Mouse (Mus musculus) yolk sac, embryonic 10.5 days (tissue): ENCODE data around the gene Pcdh11x.
"Not testable (repeated sequence)": the region's sequence is repeated elsewhere in the genome, so short reads cannot be mapped to it uniquely, and the experiment has no call there.

ENCODE experiments used
- DNase-seq: peaks from one replicate; pipeline ENCODE4 v3.0.0-alpha.2; 2017; ENCODE audit warnings: low spot score

The Pcdh11x gene

DNA sequence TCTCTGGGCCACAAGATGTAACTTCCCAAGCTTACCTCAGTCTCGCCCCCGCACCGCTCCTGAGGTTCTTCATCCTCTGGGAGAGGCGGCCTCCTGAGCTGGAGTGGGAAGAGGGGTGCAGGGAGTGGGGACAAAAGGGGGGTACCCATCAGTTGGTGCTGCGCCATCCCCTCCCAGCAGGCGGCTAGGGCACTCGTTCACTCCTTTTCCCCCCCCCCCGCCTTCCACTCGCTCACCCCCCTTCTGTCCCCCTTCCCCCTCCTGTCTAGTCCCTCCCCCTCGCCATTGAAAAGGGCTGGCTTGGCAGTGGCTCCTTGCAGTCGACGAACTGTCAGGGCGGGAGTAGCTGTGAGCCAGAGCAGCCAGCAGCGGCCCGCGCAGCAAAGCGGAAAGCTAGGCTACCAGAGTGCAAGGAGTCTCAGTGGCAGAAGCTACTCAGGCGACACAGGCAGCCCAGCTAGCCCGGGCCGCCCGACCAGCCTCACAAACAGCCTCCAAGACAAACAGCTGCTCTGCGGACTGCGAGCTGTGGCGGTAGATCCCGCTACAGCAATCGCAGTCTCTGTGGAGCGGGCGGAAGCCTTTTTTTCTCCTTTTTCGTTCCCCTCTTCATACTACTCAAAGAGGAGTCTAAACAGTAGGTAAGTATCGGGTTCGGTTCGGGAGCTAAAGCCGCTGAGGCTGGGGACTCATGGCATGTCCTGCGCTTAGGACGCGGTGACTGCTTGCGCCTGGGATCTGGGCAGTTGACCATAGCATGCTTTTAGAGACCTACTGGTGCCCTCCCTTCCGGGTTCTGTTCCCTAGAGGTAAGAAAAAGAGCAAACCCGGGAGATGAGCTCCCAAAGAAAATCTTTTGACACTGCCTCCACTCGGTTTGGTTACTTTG, at the start of gene Pcdh11x:
Gene Pcdh11x (plus strand): TSS at position 249 of the 889 bp plus-strand sequence.
- DNase-seq: peak; percentile 6

DNA sequence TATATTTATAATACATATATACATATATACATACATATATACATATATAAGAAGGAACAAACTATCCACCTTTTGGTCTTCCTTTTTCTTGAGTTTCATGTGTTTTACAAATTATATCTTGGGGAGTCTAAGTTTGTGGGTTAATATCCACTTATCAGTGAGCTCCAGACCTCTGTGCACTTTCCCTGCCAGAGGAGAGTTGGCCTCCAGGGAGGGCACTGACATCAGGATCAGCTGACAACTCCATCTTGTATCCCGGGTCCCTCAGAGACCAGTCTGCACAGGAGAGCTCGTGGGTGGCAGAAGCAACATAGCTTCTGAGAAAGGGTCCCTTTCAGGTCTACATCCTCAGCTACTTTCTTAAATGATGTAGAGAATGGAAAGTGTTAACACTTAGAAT, 30.0 kb upstream of the Pcdh11x start:
- DNase-seq: no peak

DNA sequence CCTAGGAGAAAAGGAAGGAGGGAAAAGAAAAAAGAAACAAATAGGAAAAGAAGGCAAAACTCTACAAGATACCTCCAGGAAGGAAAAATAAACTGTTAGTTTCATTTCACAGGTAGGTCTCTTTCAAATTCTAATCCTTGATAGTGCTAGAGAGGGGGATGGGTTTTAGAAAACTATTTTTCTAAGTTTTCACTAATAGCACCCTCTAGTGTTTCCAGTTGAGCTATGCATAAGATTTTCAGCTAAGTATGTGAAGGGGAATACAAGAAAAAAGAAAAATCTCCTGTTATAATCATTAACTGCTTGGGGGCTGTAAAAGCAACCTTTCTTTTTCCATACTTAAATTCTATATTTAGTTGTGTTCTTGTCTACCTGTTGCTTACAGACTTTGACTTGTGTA, 4.5 kb upstream of the Pcdh11x start:
- DNase-seq: no peak

DNA sequence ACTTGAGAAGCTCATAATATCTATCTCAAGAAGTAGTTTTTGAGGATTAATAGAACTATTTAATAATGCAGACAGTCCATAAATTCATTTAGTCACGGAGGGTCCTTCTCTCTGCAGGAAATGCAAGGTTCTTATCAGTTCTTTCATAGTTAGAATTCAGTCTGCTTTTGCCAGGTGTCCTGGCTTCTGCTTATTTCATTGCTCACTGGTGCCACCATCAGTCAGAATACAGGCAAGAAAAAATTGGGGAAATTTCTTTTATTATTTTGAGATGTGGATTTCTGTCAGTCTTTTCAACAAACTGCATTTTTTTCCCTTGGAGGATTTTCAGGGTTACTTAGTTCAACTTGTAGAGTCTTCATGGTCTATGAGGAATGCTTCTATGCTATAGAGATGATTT, 2.6 kb upstream of the Pcdh11x start:
- DNase-seq: no peak

DNA sequence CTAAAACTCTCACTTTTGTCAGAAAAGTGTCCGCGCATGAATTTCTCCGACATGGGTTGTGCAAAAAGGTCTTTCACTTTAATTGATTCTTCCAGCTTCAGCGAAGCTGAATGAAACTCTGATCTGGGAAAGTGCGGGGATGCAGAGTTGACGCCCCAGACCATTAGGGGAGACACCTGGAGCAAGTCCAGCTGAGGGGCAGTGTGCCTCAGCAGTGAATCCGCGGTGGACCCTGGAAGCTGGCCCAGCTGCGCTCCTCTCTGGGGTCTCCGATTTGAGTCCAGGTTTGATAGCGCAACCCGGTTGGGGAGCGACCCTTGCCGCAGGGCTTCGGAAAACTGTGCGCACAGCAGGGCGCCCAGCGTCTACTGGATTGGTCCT, 831 bp downstream of the Pcdh11x start:
- no peak for DNase-seq

DNA sequence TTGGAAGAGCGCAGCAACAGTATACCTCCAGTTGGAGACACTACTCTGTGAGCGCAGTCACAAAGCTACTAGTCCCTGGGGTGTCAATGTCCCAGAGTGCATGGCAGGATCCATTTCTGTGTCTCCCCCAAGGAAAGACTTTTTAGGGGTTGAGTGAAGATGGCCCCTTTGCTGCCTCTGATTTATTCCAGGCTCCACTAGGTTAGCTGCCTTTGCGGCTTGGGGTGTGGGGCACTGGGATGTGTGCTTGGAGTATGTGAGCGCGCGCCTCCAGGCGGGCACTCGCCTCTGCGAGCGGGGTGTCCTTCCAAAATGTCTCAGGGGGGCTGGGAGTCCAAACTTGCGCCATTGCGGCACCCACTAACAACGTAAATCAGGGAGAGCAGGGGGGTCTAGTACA, 1.6 kb downstream of the Pcdh11x start:
- peak; percentile 1 for DNase-seq

DNA sequence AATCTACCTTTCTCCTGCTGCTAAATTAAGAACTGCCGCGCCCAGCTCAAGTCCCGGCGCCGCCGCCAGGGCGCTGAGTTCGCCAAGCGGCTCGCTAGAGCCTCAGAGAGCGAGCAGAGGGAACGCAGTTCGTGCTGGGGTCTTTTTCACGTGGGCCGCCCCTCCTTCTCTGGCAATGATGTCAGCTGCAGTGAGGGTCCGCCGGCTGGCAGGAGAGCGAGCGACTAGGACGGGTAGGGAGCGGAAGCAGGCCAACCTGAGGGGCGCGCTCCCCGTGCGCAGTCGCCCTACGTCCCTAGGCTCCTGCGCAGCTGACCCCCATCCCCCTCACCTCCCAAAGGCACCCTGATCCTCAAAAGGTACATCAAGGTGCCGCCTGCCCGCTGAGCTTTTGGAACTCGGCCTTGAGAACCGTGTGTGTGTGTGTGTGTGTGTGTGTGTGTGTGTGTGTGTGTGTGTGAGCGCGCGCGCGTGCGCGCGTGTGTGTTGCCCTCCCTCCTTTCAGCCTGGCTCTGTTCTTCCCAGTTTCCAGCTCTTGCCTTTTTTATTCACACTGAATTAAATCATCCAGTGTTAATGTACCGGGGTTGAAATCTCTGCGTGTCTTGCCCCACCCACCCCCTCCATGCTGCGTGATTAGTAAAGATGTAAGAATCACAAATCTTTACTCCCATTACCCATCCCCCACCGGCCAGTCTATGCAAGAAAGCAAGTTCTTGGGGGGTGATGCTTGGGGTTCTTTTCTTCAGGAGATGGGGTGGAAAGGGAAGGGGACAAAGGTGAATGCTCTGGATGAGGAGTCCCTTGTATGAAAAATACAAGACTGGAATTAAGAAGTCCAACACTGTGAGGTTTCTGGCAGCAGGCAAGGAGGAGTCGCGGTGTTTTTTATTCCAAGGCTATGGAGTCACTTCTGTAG, 3.0 kb downstream of the Pcdh11x start:
- DNase-seq: peak; percentile 24

DNA sequence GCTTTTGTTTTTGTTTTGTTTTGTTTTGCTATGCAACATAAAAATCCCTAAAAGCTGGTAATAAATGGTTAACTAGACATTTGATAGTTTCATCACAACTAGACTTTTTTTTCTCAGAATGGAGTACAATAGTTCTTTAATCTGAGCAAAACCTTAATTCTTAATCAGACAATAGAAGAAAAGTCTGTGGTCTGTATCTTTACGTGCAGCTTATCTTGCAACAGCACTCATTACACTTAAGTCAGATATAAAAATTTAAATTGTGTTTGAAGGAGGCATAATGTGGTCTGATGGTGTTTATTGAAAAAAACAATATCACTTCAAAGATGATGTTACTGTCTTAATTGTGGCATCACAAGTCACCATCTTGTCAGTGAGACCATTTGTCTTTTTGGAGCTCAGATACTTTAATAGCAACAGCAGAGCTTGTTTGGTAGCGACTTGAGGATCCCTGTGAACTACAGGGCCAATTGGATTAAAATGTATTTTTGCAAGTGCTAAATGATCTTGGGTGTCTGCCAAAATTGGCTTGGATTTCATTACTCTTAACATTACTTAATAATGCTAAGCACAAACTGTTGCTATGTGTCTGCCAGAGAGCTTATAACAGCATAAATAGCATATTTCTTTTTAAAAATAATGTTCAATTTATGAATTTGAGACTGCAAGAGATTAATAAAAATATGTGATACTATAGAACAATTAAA, 11.6 kb downstream of the Pcdh11x start:
- DNase-seq: no peak

DNA sequence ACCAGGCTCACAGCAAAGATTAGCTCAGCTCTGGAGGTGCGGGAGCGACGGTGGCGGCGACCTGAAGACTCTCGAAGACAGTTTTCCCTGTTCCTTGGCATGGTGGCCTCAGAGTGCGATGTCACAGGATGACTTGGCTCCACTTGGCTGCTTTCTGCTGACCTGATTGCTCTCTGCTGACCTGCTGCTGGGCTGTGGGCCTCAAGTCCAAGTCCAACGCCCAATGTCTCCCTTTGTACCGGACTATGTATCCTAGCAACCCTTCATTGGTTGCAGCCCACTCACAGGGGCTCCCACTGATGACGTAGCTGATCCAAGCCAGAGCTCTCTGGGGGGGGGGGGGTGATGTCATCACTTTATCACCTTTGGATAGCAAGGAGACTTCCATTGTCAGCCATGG, 22.9 kb downstream of the Pcdh11x start, which contains the start of gene H2afb3:
Gene H2afb3 (minus strand): TSS at position 101 of the 400 bp plus-strand sequence.
- not testable (repeated sequence) for DNase-seq

DNA sequence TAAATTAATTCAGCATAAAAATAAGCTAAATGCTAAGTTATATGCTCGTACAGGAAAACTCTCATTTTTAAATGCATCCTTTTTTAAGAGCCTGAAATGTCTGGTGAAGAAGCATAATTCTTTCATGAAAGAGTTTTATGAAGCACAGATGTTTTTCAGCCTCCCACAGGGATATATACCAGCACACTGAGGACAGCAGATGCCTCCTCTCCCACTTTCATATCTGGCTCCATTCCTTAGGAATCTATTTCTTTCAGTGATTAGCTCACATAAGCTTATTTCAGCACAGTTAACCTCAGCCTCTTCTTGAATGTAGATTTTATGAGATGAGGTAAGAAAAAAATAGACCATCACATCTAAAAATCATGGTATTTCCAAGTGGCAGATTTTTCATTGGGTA, 176.2 kb downstream of the Pcdh11x start:
- no peak for DNase-seq

DNA sequence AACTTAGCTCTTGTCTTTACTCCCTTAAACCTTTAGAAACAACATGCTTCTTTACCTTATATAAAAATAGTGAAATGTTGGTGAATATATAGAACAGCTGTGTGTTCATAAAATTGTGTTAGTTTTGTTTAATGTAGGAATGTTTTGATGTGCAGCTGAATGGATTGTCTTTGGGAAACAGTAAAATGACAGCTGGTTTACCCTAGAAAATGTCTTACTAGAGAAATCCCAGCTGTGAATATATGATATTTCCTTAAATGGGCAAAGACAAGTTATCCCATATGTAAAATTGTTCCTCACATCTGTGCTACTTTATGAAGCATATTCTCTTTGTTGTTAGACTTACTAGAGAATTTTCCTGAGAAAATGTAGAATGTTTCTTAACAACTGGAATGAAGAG, 196.4 kb downstream of the Pcdh11x start:
- no peak for DNase-seq

DNA sequence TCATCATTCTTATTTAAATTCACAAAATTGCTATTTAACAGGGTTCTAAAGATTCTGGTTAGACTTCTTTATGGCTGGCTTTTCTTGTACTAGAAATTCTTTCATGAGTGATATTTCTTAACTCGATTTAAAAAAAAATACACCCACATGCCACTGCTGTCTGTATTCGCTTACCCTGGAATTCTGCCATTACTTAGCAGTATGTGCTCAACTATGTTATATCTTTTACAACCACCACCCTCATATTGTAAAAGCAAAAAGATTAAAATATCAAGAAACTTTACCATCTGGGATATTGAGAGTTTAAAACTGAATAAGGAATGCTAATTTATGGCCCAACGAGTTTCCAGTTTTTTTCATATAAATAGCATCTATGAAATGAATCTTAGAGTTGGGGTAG, 234.9 kb downstream of the Pcdh11x start:
- DNase-seq: no peak

DNA sequence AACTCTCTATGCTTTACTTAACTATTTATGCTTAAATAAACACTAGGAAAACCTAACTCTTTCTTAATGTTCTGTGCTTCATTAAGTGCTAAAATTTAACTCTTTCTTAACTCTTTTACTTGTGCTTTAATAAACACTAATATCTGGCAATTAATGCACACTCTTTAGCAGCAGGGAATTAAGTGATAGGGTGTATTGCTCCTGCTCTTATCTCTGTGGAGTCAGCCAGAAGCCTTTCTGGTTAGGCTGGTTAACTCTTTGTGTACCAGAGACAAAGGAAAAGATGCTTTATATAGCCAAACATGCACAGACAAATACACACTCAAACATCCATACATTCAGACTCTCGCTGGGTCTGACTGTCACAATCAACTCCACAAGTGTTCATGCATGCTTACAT, 309.2 kb downstream of the Pcdh11x start:
- no peak for DNase-seq

DNA sequence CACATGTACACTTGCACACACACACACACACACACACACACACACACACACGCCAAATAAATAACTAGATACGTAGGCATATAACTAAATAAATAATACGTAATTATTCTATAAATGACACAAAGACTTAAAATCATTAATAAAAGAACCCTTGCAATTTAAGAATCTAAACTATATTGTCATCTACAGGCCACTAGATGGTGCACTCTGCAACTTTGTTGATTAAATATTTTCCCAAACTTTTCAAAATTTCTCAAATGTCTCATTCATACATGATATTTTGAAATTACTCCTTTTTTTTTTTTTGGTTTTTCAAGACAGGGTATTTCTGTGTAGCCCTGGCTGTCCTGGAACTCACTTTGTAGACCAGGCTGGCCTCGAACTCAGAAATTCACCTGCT, 328.4 kb downstream of the Pcdh11x start:
- no peak for DNase-seq

DNA sequence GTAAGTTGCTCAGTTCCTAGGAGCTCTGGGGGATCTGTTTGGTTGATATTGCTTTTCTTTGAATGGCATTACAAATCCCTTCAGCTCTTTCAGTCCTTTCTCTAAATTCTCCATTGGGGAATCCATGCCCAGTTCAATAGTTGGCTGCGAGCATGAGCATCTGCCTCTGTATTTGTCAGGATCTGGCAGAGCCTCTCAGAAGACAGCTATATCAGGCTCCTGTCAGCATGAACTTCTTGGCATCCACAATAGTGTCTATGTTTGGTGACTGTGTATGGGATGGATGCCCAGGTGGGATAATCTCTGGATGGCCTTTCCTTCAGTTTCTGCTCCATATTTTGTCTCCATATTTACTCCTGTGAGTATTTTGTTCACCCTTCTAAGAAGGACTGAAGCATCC, 380.2 kb downstream of the Pcdh11x start:
- not testable (repeated sequence) for DNase-seq

DNA sequence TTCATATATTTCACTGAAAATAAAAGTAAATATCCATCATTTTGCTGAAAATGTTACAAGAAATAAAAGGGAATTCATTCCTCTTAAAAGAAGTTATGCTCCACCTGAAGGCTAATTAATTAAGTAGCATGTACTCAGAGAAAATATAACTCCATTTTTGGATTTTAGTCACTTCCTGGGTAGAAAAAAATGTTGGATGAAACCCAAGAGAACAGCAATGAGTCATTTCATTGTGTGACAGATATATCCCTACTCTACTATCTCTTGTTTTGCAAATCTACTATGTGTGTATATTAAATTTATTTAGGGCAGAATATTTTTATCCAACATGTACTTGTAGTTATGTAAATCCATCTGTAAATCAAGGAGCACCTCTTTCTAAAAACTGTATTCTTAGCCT, 444.1 kb downstream of the Pcdh11x start:
- DNase-seq: no peak

DNA sequence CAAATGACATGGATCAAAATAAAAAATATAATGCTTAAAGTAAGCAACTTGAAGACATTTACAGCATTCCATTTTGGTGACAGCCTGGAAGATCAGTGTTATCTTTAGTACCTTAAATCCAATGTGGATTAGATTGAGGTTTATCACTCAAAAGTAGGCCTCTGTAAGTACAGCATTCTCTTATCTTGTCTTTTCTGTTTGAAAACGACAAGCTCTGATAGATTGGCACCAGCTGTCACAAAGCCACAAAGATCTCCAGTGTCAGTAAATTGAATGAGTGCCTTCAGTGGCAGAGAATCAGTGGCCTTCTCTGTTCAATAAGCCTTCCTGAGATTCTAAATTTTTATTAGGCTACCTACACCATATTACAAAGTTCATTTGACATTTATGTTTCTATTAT, 445.7 kb downstream of the Pcdh11x start:
- DNase-seq: no peak

DNA sequence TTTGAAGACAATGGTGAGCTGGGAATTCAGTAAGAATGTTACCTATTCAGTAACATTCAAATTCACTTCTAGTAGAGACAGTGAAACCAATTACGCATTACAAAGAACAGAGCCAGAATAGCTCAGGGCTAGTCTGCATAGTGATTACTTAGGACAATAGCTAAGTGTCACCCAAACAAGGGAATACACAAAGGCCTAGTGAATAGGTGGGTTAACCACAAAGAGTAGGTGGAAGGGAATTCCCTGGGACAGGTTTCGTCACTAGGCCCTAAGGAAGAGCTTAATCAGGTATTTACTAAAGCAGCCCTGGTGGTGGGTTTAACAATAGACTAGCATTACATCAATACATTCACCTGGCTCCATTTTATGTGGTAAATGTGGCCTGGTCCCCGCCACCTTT, 654.5 kb downstream of the Pcdh11x start:
- DNase-seq: no peak
